Mouse (Mus musculus) NIH3T3 (cell line): ENCODE results near the gene Chsy1.

ENCODE experiments used
- DNase-seq: peaks from one replicate; pipeline ENCODE4 v3.0.0-alpha.2; 2012; ENCODE audit warnings: low read depth

Gene Chsy1

GRCm38 (mm10) chr7:66108961-66109854 is at the start of gene Chsy1:
Gene Chsy1 (plus strand): TSS chr7:66109515.
- peak; percentile 96 for DNase-seq

- DNase-seq: peak; percentile 88
These were observed 49.0 kb upstream of the Chsy1 start for GRCm38 (mm10) chr7:66060066-66060956.

GRCm38 (mm10) chr7:66061057-66061456 is 48.3 kb upstream of the Chsy1 start:
- no peak for DNase-seq

GRCm38 (mm10) chr7:66076411-66076810 is 32.9 kb upstream of the Chsy1 start:
- peak; percentile 17 for DNase-seq

- peak; percentile 98 for DNase-seq
These were observed 29.7 kb upstream of the Chsy1 start, which contains the start of gene Selenos for GRCm38 (mm10) chr7:66079364-66080230. Gene Selenos (plus strand): TSS chr7:66079649.

- peak; percentile 50 for DNase-seq
These were observed 29.1 kb upstream of the Chsy1 start for GRCm38 (mm10) chr7:66080231-66080613.

- no peak for DNase-seq
These were observed 25.6 kb upstream of the Chsy1 start for GRCm38 (mm10) chr7:66083757-66084156.

GRCm38 (mm10) chr7:66084546-66084945 is 24.8 kb upstream of the Chsy1 start:
- DNase-seq: no peak

GRCm38 (mm10) chr7:66087652-66088051 is 21.7 kb upstream of the Chsy1 start:
- no peak for DNase-seq

GRCm38 (mm10) chr7:66088077-66088476 is 21.2 kb upstream of the Chsy1 start:
- DNase-seq: no peak

- DNase-seq: no peak
These were observed 18.6 kb upstream of the Chsy1 start for GRCm38 (mm10) chr7:66090676-66091190.

GRCm38 (mm10) chr7:66091553-66091952 is 17.8 kb upstream of the Chsy1 start:
- no peak for DNase-seq

GRCm38 (mm10) chr7:66092656-66093055 is 16.7 kb upstream of the Chsy1 start:
- DNase-seq: no peak

GRCm38 (mm10) chr7:66094141-66094540 is 15.2 kb upstream of the Chsy1 start:
- DNase-seq: no peak

- DNase-seq: no peak
These were observed 10.5 kb upstream of the Chsy1 start for GRCm38 (mm10) chr7:66098803-66099202.

- peak; percentile 81 for DNase-seq
These were observed 7.4 kb upstream of the Chsy1 start for GRCm38 (mm10) chr7:66101866-66102265.

- DNase-seq: no peak
These were observed 4.8 kb upstream of the Chsy1 start for GRCm38 (mm10) chr7:66104531-66104930.

- DNase-seq: no peak
These were observed 3.5 kb upstream of the Chsy1 start for GRCm38 (mm10) chr7:66105771-66106170.

- DNase-seq: no peak
These were observed 2.7 kb upstream of the Chsy1 start for GRCm38 (mm10) chr7:66106581-66107056.

- DNase-seq: no peak
These were observed 2.1 kb upstream of the Chsy1 start for GRCm38 (mm10) chr7:66107206-66107605.

- DNase-seq: peak; percentile 74
These were observed 1.4 kb upstream of the Chsy1 start for GRCm38 (mm10) chr7:66107930-66108329.
